Mouse (Mus musculus) left cerebral cortex, adult 2 months (tissue): ENCODE results near the gene Srgap2. TPM values are rescaled to one million over a fixed set of nuclear protein-coding genes. Genes with fewer than 3 reads are reported as not detected.
A peak's percentile ranks its signal among the peaks of the same experiment; 100 is the strongest.

ENCODE experiments used
- DNase-seq, 2 experiments: peaks; one replicate each; pipeline ENCODE4 v3.0.0; 2021 to 2022; ENCODE audit warnings: low spot score in 2 of 2, mixed read lengths in 1 of 2; ENCODE audit errors: extremely low spot score in 1 of 2
- H3K27ac ChIP-seq: fragments of 200-600 bp; 2 replicates; pipeline ENCODE4 v1.8.1; 2022
- H3K4me3 ChIP-seq: fragments of 200-600 bp; 2 replicates; pipeline ENCODE4 v1.8.1; 2022
- CTCF ChIP-seq: fragments of 200-600 bp; IDR thresholded peaks from 2 replicates; pipeline ENCODE4 v1.8.1; 2022; ENCODE audit warnings: antibody characterized with exemption, mild to moderate bottlenecking, moderate library complexity
- intact Hi-C: fragments of 180-260 bp; cut with DNase I; formaldehyde crosslinking; loops from one replicate; pipeline ENCODE4 v1.15.1; 2025
- total RNA-seq, 2 experiments: library from RNA; stranded (reverse); gene quantifications; 2 replicates each; pipeline ENCODE4 v1.2.3; 2021

Gene Srgap2
- total RNA-seq, 2 experiments from 2014 or later = 86.4 to 89.3 TPM

DNA sequence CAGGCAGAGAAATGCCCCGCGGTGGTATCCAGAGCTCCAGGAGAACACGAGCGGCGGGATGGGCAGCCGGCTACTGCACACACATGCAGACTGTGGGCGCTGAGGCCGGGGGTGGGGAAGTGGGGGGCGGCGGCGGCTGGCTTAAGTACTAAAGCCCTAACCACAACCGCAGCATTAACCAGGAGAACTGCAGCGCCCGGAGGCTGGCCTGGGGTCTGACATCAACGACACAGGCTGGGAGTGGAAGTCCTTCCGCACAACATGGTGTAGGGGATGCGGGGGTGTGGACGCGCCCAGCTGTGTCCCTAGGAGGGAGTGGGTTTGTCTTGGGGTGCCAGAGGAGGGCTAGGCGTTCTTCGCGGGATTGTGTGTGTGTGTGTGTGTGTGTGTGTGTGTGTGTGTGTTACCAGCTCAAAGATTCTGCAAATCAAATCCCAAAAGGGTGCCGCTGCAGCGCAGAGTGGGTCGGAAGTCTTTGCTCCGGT, 2.0 kb downstream of the Srgap2 start:
- intact Hi-C loops = loop anchor here (5.0 to 10.0 kb wide), 3 partner anchors 43 to 233 kb away; no protein-coding TSS in a partner anchor
- DNase-seq = peak; percentile 45 to 49
- Histone ChIP-seq H3K27ac (peak overlapping the region; percentile 87), H3K4me3 (peak overlapping the region; percentile 92)
- TF ChIP-seq CTCF = no peak

DNA sequence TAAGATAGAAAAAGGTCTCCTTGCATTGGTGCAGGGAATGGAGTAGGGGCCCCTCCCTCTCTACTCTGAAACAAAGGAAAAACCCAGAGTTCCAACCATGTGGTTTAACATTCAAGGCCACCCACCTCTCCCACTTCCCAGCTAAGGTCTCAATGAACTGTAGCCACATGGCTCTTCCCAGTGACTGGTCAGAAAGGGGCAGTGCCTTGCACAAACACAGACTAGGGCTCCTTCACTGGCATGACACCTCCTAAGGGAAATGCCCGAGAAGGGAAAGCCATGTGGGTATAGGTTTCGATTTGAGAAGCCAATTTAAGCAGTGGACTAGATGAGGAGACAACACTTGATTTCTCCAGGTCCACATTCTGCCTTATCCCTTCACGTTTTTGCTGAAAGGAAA, 3.4 kb downstream of the Srgap2 start:
- no peak for TF ChIP-seq CTCF
- intact Hi-C loops = loop anchor here (2.0 to 10.0 kb wide), 2 partner anchors 27 to 189 kb away; no protein-coding TSS in a partner anchor
- no peak for DNase-seq
- Histone ChIP-seq H3K4me3 (peak overlapping the region; percentile 92), H3K27ac (peak overlapping the region; percentile 87; the same call in 1 of the 2 replicates)

DNA sequence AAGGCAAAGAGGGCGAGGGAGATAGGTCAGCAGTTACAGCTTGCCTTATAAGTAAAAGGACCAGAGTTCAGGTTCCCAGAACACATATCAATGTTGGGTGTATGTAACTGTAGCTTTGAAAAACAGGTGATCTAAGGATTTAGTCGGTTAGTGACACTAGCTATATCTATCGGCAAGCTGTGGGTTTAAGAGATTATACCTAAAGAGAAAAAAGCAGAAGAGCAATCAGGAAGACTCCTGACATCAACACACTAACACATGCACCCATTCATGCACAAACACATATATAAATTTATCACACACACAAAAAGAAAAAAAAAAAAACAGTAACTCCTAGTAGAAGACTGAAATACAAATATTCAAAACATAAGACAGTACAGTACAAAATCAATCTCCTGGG, 10.6 kb downstream of the Srgap2 start:
- H3K27ac ChIP-seq = no peak overlapping the region
- no peak for DNase-seq
- intact Hi-C loops = no loop called here
- no peak for TF ChIP-seq CTCF
- H3K4me3 ChIP-seq = no peak overlapping the region

DNA sequence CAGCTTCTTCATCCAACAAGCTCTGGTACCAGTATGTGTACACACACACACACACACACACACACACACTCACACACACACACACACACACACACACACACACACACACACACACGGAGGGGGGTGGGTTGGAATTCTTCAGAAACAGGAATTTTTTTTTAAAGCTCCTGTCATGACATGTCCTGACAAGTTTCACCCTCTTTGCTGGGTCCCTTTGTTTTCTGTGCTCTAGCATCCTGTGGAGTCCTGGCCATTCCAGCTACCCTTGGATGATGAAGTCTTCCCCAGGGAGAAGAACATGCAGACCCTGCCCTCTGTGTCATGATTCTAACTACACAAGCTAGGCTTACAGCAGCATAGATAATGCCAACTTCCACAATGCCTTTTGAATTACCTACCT, 13.0 kb downstream of the Srgap2 start:
- TF ChIP-seq CTCF = no peak
- no peak overlapping the region for H3K27ac ChIP-seq
- H3K4me3 ChIP-seq = no peak overlapping the region
- intact Hi-C loops = no loop called here
- no peak for DNase-seq

DNA sequence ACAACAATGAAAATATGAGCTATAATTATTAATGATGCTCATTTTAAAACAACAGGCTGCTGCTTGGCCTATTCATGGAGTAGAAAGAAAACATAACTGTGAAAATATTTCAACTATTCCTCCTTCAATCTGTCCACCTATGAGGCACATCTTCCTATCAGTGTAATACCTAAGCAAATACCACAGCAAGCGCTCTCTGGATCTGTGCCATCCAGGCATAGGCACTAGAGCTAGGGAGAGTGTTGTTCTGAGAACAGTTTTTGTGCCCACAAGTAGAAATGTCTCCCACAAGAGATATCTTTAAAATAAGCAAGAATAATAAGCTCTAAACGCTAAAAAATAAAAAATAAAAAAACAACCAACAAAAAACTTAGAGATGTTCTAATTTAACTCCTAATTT, 14.0 kb downstream of the Srgap2 start:
- Histone ChIP-seq H3K4me3 (no peak overlapping the region), H3K27ac (no peak overlapping the region)
- intact Hi-C loops = no loop called here
- no peak for DNase-seq
- no peak for TF ChIP-seq CTCF

DNA sequence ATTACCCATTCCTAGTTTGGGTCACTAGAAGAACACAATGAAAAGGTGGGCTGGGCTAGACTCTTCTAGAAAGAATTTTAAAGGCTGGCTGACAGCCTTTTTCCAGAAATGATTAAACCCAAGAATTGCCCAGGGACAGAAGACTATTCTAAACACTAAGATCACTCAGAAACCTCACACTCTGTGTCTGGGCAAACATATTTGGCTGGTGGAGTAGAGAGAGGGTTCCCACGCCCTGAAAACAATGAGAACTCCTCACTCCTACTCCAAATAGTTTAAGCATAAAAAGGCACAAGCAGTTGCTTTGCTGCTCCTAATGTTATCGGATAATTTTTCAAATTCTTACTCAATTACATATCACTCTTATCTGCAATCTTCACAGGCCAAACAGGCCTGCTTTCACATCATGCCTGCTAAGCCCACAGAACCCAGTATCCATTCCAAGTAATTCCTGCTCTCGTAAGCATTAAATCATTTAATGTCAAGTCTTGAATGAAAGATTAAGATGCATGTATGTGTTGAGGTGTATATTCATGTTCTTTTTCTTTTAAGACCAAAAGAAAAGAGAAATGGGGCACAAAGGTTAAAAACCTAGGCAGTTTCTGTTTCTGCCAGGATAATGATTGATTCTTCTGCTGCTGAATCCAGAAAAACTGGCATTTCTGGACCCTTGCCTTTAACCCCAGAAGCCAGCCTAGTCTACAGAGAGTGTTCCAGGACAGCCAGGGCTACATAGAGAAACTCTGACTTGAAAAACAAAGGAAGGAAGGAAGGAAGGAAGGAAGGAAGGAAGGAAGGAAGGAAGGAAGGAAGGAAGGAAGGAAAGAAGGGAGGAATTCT, 15.3 kb downstream of the Srgap2 start:
- Histone ChIP-seq H3K27ac (no peak overlapping the region), H3K4me3 (no peak overlapping the region)
- DNase-seq = no peak
- intact Hi-C loops = no loop called here
- TF ChIP-seq CTCF = no peak

DNA sequence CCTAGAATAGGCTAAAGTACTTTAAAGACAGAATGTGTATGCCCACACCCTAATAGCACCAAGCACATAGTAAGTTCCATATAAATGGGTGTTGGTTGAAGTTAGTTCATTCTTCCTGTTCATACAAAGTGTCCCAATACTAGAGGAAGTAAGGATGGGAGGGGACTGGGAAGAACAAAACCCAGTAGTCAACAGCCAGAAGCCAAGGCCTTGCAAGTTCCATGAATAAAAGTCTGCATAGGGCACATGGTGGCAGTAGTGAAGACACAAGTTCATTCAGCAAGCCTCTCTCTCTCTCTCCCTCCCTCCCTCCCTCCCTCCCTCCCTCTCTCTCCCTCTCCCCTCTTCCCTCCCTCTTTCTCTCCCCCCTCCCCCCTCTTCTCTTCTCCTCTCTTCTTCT, 16.0 kb downstream of the Srgap2 start:
- no peak for TF ChIP-seq CTCF
- no peak overlapping the region for H3K4me3 ChIP-seq
- intact Hi-C loops = no loop called here
- DNase-seq = no peak
- no peak overlapping the region for H3K27ac ChIP-seq

DNA sequence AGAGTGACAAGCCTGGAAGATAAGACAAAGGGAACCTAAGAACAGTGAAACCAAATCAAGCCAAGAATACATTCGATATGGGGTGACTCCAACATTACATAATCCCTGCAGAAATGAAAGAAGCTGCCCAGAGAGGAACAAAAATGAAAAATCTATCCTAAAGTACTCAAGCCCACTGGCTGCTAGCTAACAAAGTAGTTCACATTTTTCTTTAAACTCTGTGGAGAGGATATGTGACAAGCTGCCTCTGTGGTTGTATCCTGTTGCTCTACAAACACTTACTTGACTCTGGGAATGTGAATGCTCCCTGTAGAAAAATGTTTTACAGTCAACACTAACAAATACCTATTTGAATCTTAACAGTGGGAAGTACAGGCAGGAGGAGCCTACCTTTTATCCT, 25.5 kb downstream of the Srgap2 start:
- intact Hi-C loops = no loop called here
- no peak for TF ChIP-seq CTCF
- no peak overlapping the region for H3K27ac ChIP-seq
- no peak for DNase-seq
- no peak overlapping the region for H3K4me3 ChIP-seq

DNA sequence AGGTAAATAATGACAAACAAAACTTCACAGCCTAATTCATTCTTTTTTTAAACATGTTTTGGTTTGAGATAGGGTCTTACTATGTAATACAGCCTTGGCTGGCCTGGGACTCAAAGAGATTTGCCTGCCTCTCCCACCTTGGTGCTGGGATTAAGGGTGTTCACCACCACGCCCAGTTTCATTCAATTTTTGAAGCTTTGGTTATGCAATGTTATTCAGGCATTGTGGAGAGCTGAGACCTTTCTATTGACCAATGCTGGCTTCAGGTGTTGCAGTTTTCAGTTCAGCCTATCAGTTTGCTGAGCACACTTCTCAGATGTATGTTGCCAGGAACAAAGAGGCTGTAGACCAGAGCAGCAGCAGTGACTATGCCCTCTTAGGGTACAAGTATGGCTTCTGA, 28.9 kb downstream of the Srgap2 start:
- intact Hi-C loops = no loop called here
- Histone ChIP-seq H3K27ac (no peak overlapping the region), H3K4me3 (no peak overlapping the region)
- no peak for DNase-seq
- TF ChIP-seq CTCF = no peak

DNA sequence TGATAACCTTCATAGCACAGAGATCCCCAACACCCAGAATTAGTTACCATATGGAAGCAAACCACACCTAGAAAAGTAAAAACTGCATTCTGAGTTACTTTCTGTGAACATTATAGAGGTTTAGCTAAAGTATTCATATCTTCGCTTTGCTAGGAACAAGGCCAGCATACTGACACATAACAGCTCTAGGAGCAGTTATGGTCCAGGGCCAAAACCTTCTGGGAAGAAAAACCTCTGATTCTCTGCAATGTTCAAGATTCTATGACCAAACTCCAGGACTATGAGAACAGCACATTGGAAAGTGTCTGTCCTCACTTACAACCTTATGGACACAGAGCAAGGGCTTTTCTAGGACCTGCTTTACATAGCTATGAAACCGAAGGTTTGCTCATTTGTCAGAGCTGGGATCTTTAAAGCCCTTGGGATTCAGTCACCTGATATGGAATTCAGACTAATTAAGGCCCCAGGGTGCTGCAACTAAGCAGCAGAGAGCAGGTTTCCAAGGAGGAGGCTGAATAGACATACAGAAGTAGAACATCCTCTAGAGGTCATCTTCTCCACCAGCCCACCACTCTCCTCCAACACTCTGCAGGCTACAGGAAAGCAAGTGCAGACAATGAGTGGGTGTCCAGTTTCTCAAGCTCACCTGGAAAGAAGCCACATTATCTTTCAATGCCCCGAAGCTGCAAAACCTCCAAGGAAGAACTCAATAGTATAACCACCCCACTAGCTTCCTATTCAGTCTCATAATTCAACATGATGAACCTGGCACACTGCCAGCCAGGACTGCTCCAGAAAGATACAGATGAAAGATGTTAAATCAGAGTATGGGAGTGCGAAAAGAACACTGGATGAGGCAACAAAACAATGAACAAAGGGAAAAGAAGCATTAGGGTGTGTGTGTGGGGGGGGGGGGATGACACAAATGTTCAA, 32.9 kb downstream of the Srgap2 start:
- TF ChIP-seq CTCF = no peak
- peak overlapping the region; percentile 30; the same call in 1 of the 2 replicates for H3K27ac ChIP-seq
- no peak for DNase-seq
- H3K4me3 ChIP-seq = no peak overlapping the region
- intact Hi-C loops = no loop called here

DNA sequence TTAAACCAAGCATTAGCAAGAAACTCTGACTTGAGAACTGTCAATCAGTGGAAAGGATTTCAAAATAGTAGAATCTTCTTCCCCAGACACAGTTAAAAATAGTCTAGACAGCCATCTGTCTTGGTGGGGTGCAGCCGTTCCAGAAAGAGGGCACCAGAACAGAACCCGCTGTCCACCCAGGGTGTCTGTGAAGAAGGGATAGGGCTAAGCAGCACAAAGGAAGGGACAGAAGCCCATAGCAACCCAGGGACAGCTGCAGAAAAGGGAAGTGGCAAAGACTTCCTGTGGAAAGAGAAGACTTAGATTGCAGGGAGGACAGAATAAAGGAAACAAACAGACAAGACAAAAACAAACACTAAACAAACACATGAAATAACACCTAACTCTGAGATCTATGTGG, 34.8 kb downstream of the Srgap2 start:
- Histone ChIP-seq H3K4me3 (no peak overlapping the region), H3K27ac (no peak overlapping the region; the same call in 1 of the 2 replicates)
- intact Hi-C loops = no loop called here
- no peak for DNase-seq
- no peak for TF ChIP-seq CTCF

DNA sequence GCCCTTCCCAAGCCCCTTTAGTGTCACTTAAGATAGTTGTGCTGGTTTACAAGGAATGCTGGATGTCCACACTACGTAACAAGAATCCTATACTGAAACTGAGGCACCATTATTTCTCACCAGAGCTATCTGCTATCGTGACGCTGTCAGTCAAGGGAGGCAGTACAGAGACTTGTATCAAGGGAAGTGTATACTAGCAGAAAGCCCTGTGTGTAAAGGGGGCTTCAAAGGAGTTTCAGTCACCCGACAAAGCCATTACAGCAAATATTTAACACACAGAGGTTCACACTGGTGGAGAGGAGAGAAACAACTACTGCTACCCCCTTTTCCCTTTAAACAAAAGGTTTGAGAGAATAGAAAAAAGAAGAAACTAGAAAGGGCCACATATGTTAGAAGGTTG, 35.6 kb downstream of the Srgap2 start:
- TF ChIP-seq CTCF = no peak
- Histone ChIP-seq H3K4me3 (no peak overlapping the region), H3K27ac (peak overlapping the region; percentile 20; the same call in 1 of the 2 replicates)
- intact Hi-C loops = no loop called here
- DNase-seq = no peak
